Mouse (Mus musculus): ENCODE measurements at regions not wholly inside any gene's neighbourhood (a gene's known extent, or its start where the extent isn't known, plus 50 kb on each side); places are given as distances from the start of the nearest gene placed in this dataset.

DNA sequence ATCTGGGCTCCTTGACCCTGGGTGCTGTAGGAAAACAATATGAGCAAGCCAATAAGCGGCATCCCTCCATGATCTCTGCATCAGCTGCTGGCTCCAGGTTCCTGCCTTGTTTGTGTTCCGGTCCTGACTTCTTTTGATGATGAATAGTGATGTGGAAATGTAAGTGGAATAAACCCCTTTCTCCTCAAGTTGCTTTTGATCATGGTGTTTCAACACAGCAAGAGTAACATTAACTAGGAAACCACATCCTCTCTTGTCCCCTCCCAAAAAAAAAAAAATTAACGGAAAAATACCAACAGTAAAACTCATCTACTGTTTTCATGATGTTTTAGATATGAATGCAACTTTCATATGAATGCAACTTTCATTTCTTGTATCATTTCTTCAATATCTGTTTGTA lies 1024.6 kb upstream of the Sel1l start:
- TF ChIP-seq ZNF384 (IDR thresholded peaks at IDR 0.05; ENCODE audit: low read depth, low read length) = no peak
- TF ChIP-seq HCFC1 (IDR thresholded peaks at IDR 0.05; ENCODE audit: borderline replicate concordance, insufficient read depth, low read length) = no peak
- no peak for TF ChIP-seq MAFK (IDR thresholded peaks at IDR 0.05; ENCODE audit: insufficient read depth, low read depth, low read length)

Data from ES-E14 (cell line).